Mouse (Mus musculus): ENCODE measurements around the gene Plek2.
A peak's percentile ranks its signal among the peaks of the same experiment; 100 is the strongest.
"Not testable (repeated sequence)": the region's sequence is repeated elsewhere in the genome, so short reads cannot be mapped to it uniquely, and the experiment has no call there.

The Plek2 gene

DNA sequence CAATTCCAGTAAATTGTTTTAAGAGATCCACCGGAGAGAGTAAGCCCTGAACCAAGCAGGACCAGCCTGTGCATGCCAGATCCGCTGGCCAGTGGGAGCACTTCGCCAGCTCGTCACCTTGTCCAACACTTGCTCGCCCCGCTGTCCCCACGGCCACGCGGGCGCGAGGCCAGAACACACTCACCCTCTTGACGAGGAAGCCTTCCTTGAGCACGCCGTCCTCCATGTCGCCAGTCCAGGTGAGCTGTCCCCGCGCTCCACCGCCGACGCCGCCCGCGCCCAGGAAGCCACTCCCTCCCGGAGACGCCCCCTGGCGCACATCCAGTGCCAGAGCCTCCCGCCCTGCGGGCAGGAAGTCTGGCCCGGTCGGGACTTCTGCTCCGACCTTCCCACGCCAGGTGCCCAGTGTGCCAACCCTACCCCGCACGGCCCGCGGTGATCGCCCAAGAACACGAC lies at the start of gene Plek2:
Plek2 (minus strand) TSS at position 258 of the 456 bp plus-strand sequence.
- peak; percentile 64 for DNase-seq (ENCODE audit: extremely low spot score, low spot score)

DNA sequence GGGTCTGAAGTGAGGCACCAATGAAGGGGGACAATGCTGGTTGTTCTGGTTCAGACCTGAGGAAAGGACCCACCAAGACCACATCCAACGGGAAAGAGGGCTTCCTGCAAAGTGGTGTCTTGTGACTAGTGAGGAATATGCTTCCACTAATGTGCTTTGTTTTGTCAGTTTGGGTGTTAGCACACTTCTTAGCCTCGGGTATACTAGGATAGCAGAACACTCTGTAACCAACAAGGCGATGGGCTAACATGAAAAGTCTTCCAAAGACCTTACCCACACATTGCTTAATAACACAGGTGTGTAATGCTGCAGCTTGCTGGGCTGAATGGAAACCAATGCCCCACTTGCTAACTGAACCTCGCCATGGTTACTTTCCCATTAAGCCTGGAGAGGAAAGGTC lies 49.6 kb upstream of the Plek2 start:
- no peak for DNase-seq (ENCODE audit: extremely low spot score, low spot score)

DNA sequence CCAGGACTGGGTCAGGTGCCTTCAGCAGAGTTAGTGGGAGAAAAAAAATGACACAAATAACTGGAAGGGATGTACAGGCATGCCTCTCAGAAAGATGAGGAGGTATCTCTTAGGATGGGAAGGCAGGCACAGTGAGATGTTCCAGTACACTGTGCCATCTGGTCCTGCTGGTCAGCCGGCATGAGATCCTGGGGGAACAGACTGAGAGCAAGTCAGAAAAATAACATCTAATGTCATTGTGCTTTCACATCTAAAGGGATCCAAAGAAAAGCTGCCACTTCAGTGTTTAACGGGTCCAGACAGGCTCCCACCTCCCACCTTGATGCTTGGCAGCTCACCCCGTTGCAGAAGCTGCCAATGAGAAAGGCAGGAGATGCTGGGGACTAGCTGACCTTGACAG lies 45.7 kb upstream of the Plek2 start:
- DNase-seq (ENCODE audit: extremely low spot score, low spot score) = no peak

DNA sequence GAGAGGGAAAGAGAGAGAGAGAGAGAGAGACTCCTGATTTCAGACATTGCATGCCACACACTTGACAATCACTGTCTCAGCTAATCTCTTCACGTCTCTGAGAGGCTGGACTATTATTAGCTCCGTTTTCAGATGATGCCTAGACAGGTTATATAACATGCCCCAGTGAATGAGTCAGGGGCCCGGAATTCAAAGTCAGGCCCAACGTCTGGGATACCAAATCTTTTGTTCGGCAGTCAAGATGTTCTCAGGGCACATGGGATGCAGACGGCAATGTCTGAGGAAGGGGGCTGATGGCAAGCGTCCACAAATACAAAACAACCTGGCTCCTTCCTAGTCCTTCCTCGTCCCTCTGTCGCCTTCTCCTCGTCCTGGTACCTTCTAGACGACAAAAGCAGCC lies 45.3 kb upstream of the Plek2 start:
- DNase-seq (ENCODE audit: extremely low spot score, low spot score) = no peak

DNA sequence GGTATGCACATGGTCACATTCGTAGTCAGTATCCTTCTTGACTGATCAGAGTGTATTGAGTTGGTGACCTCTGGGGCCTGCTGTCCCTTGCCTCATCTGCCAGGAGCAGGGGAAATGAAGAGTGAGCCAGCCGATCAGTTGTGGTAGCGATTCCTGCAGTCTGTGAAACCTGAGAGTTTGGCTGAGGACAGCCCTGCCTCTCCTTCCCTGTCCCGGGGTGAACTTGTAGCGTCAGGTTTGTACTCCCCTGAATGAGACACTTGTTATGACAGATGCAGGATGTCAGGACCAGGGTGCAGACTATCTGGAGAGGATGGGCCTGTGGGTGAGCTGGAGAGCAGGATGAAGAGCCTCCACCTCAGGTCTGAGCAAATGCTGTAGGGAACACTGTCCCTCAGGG lies 40.9 kb upstream of the Plek2 start:
- no peak for DNase-seq (ENCODE audit: extremely low spot score, low spot score)

DNA sequence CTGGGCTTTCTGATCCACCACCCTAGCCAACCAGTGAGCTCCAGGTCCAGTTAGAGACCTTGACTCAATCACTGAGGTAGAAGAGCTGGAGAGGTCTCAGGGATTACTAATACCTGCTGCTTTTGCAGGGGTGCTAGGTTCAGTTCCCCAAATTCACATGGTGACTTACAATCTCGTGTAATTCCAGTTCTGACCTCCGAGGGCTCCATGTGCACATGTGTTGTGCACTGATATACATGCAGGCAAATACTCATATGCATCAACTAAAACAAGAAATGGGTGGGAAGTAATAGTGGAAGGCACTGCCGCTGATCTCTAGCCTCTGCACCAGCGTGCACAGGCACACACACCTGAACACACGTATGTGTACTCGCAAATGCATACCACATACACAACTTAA lies 40.4 kb upstream of the Plek2 start:
- DNase-seq (ENCODE audit: extremely low spot score, low spot score) = no peak

DNA sequence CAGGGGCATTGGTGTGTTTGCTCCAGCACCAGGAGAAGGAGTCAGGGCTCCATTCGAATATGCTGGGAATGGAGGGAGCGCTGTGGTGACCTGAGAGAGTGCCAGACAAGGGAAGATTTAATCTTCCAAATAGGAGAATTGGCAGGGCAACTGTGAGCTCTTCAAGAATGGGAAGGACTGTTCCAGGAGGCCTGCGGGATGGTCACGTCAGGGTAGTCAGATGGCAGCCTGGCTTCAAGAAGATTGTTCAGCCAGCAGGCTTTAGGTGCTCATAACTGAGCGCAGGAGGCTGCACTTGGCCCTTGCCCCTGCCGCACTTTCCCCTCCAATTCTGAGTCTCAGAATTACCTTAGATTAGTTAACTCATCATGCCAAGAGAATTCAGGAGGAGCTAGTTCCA lies 36.2 kb upstream of the Plek2 start:
- no peak for DNase-seq (ENCODE audit: extremely low spot score, low spot score)

DNA sequence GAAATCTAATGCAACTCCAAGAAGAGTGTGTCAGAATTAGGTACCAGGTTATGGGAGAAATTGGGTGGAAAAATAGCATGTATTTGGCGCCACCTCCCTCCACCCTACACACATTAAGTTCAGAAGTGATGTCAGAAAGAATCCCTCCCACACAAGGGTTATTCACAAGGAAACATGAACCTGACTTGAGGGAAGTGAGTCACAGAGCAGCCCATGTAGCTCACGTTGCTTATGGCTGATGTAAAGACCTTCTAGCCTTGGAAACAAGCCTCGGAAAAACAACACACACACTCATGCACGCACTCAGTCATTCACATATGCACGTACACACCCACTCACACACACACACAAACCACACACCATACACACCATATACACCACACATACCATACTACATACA lies 33.3 kb upstream of the Plek2 start:
- no peak for DNase-seq (ENCODE audit: extremely low spot score, low spot score)

DNA sequence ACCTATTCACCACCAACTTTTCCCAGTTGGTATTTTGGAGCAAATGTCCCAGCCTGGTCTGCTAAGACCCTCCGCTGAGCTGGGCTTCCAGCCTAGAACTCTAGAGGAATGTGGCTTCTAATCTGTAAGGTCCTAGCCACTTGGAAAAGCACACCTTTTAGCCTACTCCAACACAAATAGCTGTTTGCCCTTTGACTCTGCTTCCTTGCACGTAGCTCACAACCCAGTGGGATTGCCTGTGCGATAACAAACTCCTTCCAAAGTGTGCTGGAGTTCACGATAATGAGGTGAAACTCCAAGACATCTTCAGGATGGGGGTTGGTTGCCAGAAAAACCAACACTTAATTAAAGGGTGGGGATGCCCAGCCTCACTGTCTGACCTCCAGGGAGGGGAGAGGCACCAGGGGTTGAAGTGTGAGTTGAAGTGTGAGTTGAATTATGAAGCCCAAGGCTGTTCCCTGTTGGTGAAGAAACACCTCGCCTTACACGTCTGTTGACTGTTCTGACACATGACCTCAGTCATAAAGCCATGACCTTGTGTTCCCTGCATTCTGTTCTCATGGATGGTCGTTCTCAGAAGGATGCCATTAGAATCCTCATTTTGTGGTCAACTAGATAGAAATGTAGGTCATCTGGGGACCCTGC lies 32.8 kb upstream of the Plek2 start:
- no peak for DNase-seq (ENCODE audit: extremely low spot score, low spot score)

DNA sequence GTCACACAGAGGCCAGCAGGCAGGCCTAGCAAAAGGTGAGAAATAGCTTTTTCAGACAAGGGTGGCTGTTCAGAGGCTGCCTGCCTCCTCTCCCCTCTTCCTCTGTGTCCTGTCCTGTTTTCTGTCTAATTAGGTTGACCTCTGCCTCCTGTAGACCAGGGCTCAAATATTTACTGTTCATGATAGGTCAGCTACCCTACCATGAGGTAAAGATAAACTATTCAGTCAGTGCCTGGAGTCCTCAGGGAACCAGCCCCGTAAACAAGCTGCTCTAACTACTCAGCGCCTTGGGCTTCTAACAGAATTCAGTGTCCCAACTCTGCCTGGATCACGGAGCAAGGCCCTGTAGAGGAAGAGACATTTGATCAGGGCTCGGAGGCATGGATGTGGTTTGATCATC lies 29.7 kb upstream of the Plek2 start:
- no peak for DNase-seq (ENCODE audit: extremely low spot score, low spot score)

DNA sequence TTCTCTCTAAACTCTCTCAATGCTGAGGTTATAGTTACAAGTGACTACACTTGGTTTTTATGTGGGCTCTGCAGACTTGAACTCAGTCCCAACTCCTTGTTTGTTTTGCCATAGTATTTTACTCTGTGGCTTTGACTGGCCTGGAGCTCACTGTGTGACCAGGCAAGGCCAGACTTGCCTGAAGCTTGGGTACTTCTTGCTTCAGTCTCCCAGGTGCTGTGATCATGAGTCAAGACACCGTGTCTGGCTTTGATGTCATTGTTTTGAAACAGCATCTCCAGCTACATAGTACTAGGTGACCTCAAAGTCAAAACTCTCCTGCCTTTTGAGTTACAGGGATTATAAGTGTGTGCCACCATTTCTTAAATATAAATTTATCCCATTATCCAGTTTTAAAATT lies 23.1 kb upstream of the Plek2 start:
- no peak for DNase-seq (ENCODE audit: extremely low spot score, low spot score)

DNA sequence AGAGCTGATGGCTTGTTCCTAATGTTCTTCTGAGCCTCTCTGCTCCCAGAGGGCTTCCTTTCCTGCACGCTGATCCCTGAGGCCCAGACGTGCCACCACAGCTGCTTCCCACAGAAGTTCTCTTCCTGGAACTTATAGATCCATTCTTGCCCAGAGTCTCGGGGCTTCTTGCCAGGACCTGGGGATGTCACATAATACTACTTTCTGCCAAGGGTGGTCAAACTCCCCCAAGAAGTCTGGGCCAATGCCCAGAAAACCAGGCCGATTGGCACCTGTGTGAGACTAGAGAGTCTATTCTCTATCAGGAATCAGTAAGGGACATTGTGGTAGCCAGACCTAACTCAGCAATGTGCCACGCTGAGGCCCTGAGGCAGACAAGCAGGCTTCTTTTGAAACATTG lies 20.5 kb upstream of the Plek2 start:
- no peak for DNase-seq (ENCODE audit: extremely low spot score, low spot score)

DNA sequence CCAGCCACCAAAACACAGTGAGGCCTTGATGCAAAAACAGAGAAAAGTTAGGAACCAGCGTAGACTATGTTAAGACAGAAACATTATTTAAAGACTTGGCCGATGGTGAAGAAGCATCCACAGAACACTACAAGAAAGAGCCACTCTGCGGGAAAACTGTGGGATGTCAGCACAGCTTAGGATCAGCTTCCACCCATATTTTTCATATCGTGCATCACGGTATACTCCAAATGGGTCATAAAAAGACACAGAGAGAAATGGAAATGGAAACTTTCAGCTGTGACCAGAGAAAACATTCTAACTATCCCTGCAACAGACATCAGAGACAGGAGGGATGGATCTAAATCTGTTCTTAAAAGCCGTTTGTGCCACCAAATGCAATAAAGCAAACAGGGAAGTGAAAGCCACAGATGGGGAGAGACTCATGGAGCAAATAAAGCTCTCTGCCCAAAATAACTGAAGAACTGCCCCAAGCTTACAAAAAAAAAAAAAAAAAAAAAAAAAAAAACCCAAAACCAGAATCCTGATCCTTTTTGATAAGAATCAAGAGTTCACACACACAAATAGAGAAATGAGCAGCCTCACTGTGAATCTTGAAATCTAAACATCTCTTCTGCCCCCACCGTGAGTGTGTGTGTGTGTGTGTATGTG lies 16.9 kb upstream of the Plek2 start:
- DNase-seq (ENCODE audit: extremely low spot score, low spot score) = no peak

DNA sequence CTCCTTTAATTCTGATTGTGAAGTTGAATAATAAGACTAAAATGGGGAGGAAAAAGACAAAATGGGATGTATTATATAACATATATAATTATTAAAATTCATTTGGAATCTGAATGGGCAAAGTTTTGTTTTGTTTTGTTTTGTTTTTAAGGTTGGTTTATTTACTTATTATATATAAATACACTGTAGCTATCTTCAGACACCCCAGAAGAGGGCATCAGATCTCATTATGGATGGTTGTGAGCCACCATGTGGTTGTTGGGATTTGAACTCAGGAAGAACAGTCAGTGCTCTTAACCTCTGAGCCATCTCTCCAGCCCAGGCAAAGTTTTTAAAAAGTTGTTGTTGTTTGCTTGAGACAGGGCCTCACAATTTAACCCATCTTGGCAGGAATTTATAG lies 16.2 kb upstream of the Plek2 start:
- DNase-seq (ENCODE audit: extremely low spot score, low spot score) = not testable (repeated sequence)

DNA sequence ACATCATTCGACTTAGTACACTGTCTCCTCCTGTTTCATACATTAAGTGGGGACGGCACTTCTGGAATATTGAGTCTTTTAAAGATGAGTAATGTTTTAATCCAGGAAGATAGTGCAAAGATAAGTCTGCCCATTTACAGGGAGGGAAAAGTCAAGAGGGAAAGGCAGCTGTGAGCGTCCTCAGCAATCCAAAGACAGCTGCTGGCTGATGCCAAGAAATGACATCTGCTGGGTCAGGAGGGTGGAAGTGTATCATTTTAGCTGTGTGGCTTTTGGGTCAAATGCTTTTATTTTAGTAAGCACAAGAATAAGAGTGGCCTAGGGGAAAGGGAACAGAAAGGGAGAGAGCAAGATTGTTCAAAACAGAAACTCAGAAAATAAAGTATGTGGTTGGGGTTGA lies 15.3 kb upstream of the Plek2 start:
- no peak for DNase-seq (ENCODE audit: extremely low spot score, low spot score)

DNA sequence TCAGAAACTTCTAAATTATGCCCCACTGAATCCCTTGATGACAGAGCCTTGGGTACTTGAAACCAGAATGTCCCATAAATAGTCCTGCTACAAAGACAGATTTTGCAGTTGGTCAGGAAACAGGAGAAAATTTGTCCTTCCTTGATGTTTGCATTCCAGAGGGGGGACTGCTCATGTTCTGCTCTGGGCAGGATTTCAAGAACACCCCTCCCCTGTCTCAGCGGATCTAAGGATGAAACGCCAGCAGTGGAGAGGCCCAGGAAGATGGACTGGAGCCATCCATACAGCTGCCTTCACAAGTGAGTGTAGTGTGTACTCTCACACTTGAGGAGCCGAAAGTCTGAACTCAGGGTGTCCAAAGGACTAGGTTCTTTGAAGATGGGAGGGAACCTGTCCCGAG lies 14.7 kb upstream of the Plek2 start:
- DNase-seq (ENCODE audit: extremely low spot score, low spot score) = no peak

DNA sequence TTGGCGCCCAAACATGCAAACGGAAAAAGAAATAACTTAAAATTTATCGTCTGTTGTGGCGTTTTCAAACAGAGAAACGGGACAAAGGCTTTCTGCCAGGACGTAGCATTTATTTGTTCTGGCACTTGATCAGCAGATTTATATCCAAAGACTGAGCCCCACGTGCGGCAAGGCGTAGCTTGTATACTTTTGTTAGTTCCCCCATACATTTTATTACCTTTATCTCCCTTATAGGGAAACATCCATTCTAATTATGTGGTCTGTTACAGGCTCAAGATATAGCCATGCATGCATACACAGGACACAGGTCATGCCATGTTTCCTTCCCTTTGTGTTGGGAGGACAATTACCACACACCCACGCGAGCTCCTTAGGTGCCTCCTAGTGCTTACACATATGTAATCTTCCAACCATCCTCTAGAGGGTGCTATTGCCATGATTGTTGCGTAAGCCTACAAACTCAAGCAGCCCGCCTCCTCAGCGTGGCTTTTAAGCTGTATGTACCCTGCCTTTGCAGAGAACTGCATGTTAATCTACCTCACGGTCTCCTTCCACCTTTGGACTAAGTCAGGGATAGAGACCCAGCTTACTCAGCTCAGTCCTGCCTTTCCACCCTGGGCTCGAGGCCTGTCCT lies 12.4 kb upstream of the Plek2 start:
- DNase-seq (ENCODE audit: extremely low spot score, low spot score) = peak; percentile 49

DNA sequence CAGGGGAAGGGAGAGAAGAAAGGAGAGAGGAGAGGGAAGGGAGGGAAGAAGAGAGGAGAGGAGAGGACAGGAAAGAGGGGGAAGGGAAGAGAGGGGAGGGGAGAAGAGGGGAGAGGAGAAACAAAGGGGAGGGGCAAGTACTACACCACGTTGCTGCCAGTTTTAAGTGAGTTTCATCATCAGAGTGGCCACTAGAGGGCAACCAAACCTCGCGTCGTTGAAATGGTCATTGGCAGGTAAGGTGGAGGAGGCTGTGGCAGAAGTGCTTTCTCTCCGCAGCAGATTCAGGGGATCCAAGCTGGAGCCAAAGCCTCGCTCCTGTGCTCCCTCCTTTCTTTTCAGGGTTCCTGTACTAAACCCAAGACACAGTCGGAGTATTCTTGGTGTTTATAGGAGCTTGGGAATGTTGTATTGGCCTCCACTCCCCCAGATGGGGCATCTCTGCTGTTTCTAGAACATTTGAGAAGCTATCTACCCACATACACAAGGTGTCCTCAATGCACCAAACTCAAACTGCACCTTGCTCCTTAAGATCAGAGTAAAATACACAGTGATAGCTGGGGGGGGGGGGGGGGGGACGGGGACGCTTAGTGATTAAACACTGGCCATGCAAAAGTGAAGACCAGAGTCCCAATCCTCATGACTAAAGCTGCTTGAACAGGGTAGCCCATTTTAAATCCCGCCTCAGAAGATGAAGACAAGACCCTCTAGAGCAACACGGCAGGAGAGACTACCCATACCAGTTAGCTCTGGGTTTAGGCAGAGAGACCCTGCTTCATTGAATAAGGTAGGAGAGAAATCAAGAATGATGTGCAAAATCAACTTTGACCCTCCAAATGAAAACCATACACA lies 11.7 kb upstream of the Plek2 start:
- DNase-seq (ENCODE audit: extremely low spot score, low spot score) = peak; percentile 77

DNA sequence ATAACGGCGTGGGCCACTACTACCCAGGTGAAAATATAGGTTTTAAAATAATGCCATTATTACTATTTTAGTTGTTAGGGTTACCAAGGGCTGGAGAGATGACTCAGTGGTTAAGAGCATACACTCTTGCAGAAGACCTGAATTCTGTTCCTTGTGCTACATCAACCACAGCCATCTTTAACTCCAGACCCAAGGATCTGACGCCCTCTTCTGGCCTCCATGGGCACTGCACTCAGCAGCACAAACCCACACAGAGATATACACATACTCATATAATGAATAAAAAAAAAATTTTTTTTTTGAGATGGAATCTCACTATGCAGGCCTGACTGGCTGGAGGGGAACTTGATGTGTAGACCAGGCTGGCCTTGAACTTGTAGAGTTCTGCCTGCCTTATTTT lies 9.5 kb upstream of the Plek2 start:
- DNase-seq (ENCODE audit: extremely low spot score, low spot score) = no peak

DNA sequence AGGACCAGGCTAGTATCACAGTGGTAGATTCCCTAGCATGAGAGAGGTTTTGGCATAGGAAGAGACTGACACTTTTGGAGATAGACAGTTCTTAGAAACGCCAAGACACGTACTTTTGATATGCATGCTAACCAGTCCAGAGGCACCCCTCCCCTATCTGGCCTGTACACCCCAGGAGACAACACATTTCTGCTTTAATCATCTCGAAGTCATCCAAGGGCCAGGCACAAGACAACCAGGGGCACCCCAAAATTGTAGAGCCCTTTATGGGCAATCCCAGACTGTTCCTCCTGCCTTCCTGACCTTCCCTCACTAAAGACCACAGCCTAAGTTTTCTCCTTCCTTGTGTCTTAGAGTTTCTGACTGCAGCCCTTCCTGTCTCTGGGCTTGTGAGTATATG lies 8.8 kb upstream of the Plek2 start:
- no peak for DNase-seq (ENCODE audit: extremely low spot score, low spot score)

DNA sequence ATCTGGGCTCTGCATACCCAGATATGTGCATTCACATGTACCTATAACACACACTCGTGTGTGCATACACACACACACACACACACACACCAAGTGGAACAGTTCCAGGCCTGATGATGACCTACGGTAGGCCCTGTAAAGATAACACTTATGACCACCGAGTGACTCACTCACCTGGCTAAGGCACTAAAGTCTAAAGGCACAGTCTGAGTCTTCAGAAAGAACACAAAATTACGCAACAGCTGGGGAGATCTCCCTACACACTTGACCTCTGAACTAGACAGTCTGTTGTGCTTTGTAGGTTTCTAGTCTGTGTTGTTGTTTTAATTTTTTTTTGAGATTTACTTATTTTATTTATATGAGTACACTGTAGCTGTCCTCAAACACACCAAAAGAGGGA lies 7.7 kb upstream of the Plek2 start:
- DNase-seq (ENCODE audit: extremely low spot score, low spot score) = no peak

Data from neural tube, embryonic 10.5 days (tissue).